Mouse (Mus musculus) neural tube, embryonic 15.5 days (tissue): ENCODE measurements around the gene Mad1l1. TPM values are rescaled to one million over a fixed set of nuclear protein-coding genes. Genes with fewer than 3 reads are reported as not detected.

Source experiments
- ATAC-seq: fragments of 200-750 bp; cut with Nextera tagmentation; 2 replicates; pipeline ENCODE4 v1.8.0; 2017; ENCODE audit warnings: mild to moderate bottlenecking, moderate TSS enrichment, moderate library complexity; ENCODE audit not compliant: low FRiP score
- H3K27ac ChIP-seq: fragments of 300-500 bp; sonication (generic); replicated peaks from 2 replicates; pipeline ENCODE4 v1.5.1; 2015; ENCODE audit warnings: mild to moderate bottlenecking, inconsistent platforms
- H3K27me3 ChIP-seq: fragments of 300-500 bp; sonication (generic); replicated peaks from 2 replicates; pipeline ENCODE4 v1.6.1; 2015; ENCODE audit warnings: inconsistent platforms
- H3K36me3 ChIP-seq: fragments of 300-500 bp; sonication (generic); 2 replicates; pipeline ENCODE4 v1.6.1; 2015; ENCODE audit warnings: inconsistent platforms
- H3K4me1 ChIP-seq: fragments of 300-500 bp; sonication (generic); 2 replicates; pipeline ENCODE4 v1.6.1; 2015; ENCODE audit warnings: inconsistent platforms
- H3K4me2 ChIP-seq: fragments of 300-500 bp; sonication (generic); 2 replicates; pipeline ENCODE4 v1.6.1; 2015; ENCODE audit warnings: inconsistent platforms, mild to moderate bottlenecking, moderate library complexity
- H3K4me3 ChIP-seq: fragments of 300-500 bp; sonication (generic); replicated peaks from 2 replicates; pipeline ENCODE4 v1.5.1; 2015; ENCODE audit warnings: mild to moderate bottlenecking, inconsistent platforms
- H3K9ac ChIP-seq: fragments of 300-500 bp; sonication (generic); replicated peaks from 2 replicates; pipeline ENCODE4 v1.6.1; 2015; ENCODE audit warnings: mild to moderate bottlenecking, inconsistent platforms
- H3K9me3 ChIP-seq: fragments of 300-500 bp; sonication (generic); replicated peaks from 2 replicates; pipeline ENCODE4 v1.6.1; 2016; ENCODE audit warnings: inconsistent platforms
- WGBS: fragments of 180-500 bp; shearing (Covaris S2); methylation state at CpG from one replicate; pipeline ENCODE4 v1.1.7; 2015; ENCODE audit warnings: mixed read lengths; 5-methylcytosine and 5-hydroxymethylcytosine counted together
- polyA plus RNA-seq: library from polyadenylated mRNA; unstranded; fragments of >200 nt; fragmentation: Nextera tagmentation; extraction: Ambion mirVana; gene quantifications from 2 replicates; pipeline ENCODE4 v1.2.1, GENCODE M21; 2015

Mad1l1 gene
- polyA plus RNA-seq, 1 experiment from 2014 or later = 29.6 TPM

- Histone ChIP-seq H3K27ac (peak overlapping the region; percentile 72), H3K4me2 (peak overlapping the region; percentile 85), H3K9me3 (no peaks in the 10 kb centered on the region), H3K27me3 (no peaks in the 10 kb centered on the region), H3K4me1 (peaks cover 27% of the 10 kb centered on the region), H3K4me3 (peak overlapping the region; percentile 81), H3K36me3 (peaks cover 4% of the 10 kb centered on the region; the same call in 1 of the 2 replicates), H3K9ac (peak overlapping the region; percentile 97)
- peak; percentile 35; the same call in 1 of the 2 replicates for ATAC-seq
- WGBS = 2% methylated on average over 17 of the region's 17 CpGs
Measured at GRCm38 (mm10) chr5:140321756-140322575, 614 bp upstream of the Mad1l1 start.

GRCm38 (mm10) chr5:140316716-140317115, 4.6 kb downstream of the Mad1l1 start:
- no peak overlapping the region for H3K27ac ChIP-seq
- peaks cover 24% of the 10 kb centered on the region for H3K36me3 ChIP-seq
- no peaks in the 10 kb centered on the region for H3K27me3 ChIP-seq
- H3K4me3 ChIP-seq = no peak overlapping the region
- ATAC-seq = no peak
- H3K9ac ChIP-seq = no peak overlapping the region
- peaks cover 21% of the 10 kb centered on the region for H3K4me1 ChIP-seq
- no peaks in the 10 kb centered on the region for H3K9me3 ChIP-seq
- no peak overlapping the region for H3K4me2 ChIP-seq
- WGBS = 86% methylated on average over 3 of the region's 3 CpGs

- Histone ChIP-seq H3K27me3 (no peaks in the 10 kb centered on the region), H3K4me3 (no peak overlapping the region), H3K9me3 (no peaks in the 10 kb centered on the region), H3K9ac (no peak overlapping the region), H3K27ac (no peak overlapping the region), H3K4me1 (no peaks in the 10 kb centered on the region), H3K4me2 (no peak overlapping the region), H3K36me3 (peaks cover 57% of the 10 kb centered on the region)
- 88% methylated on average over 14 of the region's 14 CpGs for WGBS
- no peak for ATAC-seq
Measured at GRCm38 (mm10) chr5:140307602-140308001, 13.8 kb downstream of the Mad1l1 start.

GRCm38 (mm10) chr5:140306016-140306415, 15.3 kb downstream of the Mad1l1 start:
- 80% methylated on average over 8 of the region's 8 CpGs for WGBS
- H3K36me3 ChIP-seq = peaks cover 64% of the 10 kb centered on the region
- no peak for ATAC-seq

GRCm38 (mm10) chr5:140298291-140298690, 23.1 kb downstream of the Mad1l1 start:
- ATAC-seq = no peak
- Histone ChIP-seq H3K36me3 (peaks cover 66% of the 10 kb centered on the region), H3K4me1 (no peaks in the 10 kb centered on the region), H3K27ac (no peak overlapping the region), H3K4me2 (no peak overlapping the region), H3K4me3 (no peak overlapping the region), H3K9ac (no peak overlapping the region), H3K9me3 (no peaks in the 10 kb centered on the region), H3K27me3 (no peaks in the 10 kb centered on the region)
- WGBS = 88% methylated on average over 3 of the region's 4 CpGs

More at GRCm38 (mm10) chr5:140306016-140306415, 15.3 kb downstream of the Mad1l1 start:
- Histone ChIP-seq H3K9me3 (no peaks in the 10 kb centered on the region), H3K4me1 (no peaks in the 10 kb centered on the region), H3K27ac (no peak overlapping the region), H3K4me2 (no peak overlapping the region), H3K4me3 (no peak overlapping the region), H3K27me3 (no peaks in the 10 kb centered on the region), H3K9ac (no peak overlapping the region)

- Histone ChIP-seq H3K27me3 (no peaks in the 10 kb centered on the region), H3K4me1 (no peaks in the 10 kb centered on the region; the same call in 1 of the 2 replicates), H3K36me3 (peaks cover 35% of the 10 kb centered on the region), H3K4me2 (no peak overlapping the region), H3K9ac (no peak overlapping the region), H3K27ac (no peak overlapping the region), H3K9me3 (no peaks in the 10 kb centered on the region), H3K4me3 (no peak overlapping the region)
- ATAC-seq = peak; percentile 65; the same call in 1 of the 2 replicates
- WGBS = 86% methylated on average over 1 of the region's 1 CpGs
Measured at GRCm38 (mm10) chr5:140292152-140292551, 29.2 kb downstream of the Mad1l1 start.

GRCm38 (mm10) chr5:140289161-140289560, 32.2 kb downstream of the Mad1l1 start:
- WGBS = 98% methylated on average over 2 of the region's 2 CpGs
- no peak overlapping the region for H3K4me2 ChIP-seq

GRCm38 (mm10) chr5:140288287-140288686, 33.1 kb downstream of the Mad1l1 start:
- H3K27me3 ChIP-seq = no peaks in the 10 kb centered on the region

More at GRCm38 (mm10) chr5:140289161-140289560, 32.2 kb downstream of the Mad1l1 start:
- Histone ChIP-seq H3K9ac (no peak overlapping the region), H3K36me3 (peaks cover 13% of the 10 kb centered on the region), H3K4me3 (no peak overlapping the region), H3K4me1 (peaks cover under 1% of the 10 kb centered on the region; the same call in 1 of the 2 replicates), H3K27me3 (no peaks in the 10 kb centered on the region), H3K27ac (no peak overlapping the region), H3K9me3 (no peaks in the 10 kb centered on the region)
- no peak for ATAC-seq

GRCm38 (mm10) chr5:140284761-140285160, 36.6 kb downstream of the Mad1l1 start:
- Histone ChIP-seq H3K27ac (no peak overlapping the region), H3K9me3 (no peaks in the 10 kb centered on the region), H3K36me3 (peaks cover 6% of the 10 kb centered on the region; the same call in 1 of the 2 replicates), H3K27me3 (no peaks in the 10 kb centered on the region), H3K9ac (no peak overlapping the region), H3K4me2 (no peak overlapping the region), H3K4me1 (peaks cover 15% of the 10 kb centered on the region), H3K4me3 (no peak overlapping the region)
- ATAC-seq = no peak
- WGBS = 85% methylated on average over 2 of the region's 2 CpGs

More at GRCm38 (mm10) chr5:140288287-140288686, 33.1 kb downstream of the Mad1l1 start:
- Histone ChIP-seq H3K27ac (no peak overlapping the region), H3K4me2 (no peak overlapping the region), H3K9ac (no peak overlapping the region), H3K4me1 (peaks cover 2% of the 10 kb centered on the region; the same call in 1 of the 2 replicates), H3K4me3 (no peak overlapping the region), H3K9me3 (no peaks in the 10 kb centered on the region), H3K36me3 (peaks cover 9% of the 10 kb centered on the region)
- 74% methylated on average over 3 of the region's 3 CpGs for WGBS
- no peak for ATAC-seq

- Histone ChIP-seq H3K4me3 (no peak overlapping the region), H3K4me1 (peaks cover 16% of the 10 kb centered on the region), H3K27me3 (no peaks in the 10 kb centered on the region), H3K27ac (no peak overlapping the region), H3K9ac (no peak overlapping the region), H3K4me2 (no peak overlapping the region), H3K9me3 (no peaks in the 10 kb centered on the region), H3K36me3 (peaks cover under 1% of the 10 kb centered on the region; the same call in 1 of the 2 replicates)
- 88% methylated on average over 2 of the region's 2 CpGs for WGBS
- no peak for ATAC-seq
Measured at GRCm38 (mm10) chr5:140284011-140284410, 37.3 kb downstream of the Mad1l1 start.

GRCm38 (mm10) chr5:140282900-140283299, 38.5 kb downstream of the Mad1l1 start:
- 95% methylated on average over 3 of the region's 3 CpGs for WGBS
- no peak overlapping the region for H3K4me3 ChIP-seq
- H3K4me1 ChIP-seq = peaks cover 16% of the 10 kb centered on the region
- H3K27ac ChIP-seq = no peak overlapping the region
- H3K4me2 ChIP-seq = no peak overlapping the region
- no peaks in the 10 kb centered on the region for H3K36me3 ChIP-seq
- no peak for ATAC-seq
- H3K27me3 ChIP-seq = no peaks in the 10 kb centered on the region
- H3K9ac ChIP-seq = no peak overlapping the region
- H3K9me3 ChIP-seq = no peaks in the 10 kb centered on the region

- no peaks in the 10 kb centered on the region for H3K36me3 ChIP-seq
- no peak overlapping the region for H3K4me3 ChIP-seq
- WGBS = 62% methylated on average over 8 of the region's 8 CpGs
- H3K4me2 ChIP-seq = no peak overlapping the region
- no peak overlapping the region for H3K9ac ChIP-seq
- no peaks in the 10 kb centered on the region for H3K9me3 ChIP-seq
- H3K4me1 ChIP-seq = peaks cover 16% of the 10 kb centered on the region
- H3K27ac ChIP-seq = peak overlapping the region; percentile 56; the same call in 1 of the 2 replicates
- ATAC-seq = peak; percentile 24; the same call in 1 of the 2 replicates
- no peaks in the 10 kb centered on the region for H3K27me3 ChIP-seq
Measured at GRCm38 (mm10) chr5:140282376-140282775, 39.0 kb downstream of the Mad1l1 start.
